Mouse (Mus musculus) megakaryocyte, embryonic 14.5 days (primary cell): ENCODE measurements around the gene Tmem150a. TPM values are rescaled to one million over a fixed set of nuclear protein-coding genes. Genes with fewer than 3 reads are reported as not detected.
A peak's percentile ranks its signal among the peaks of the same experiment; 100 is the strongest.

ENCODE experiments used
- H3K27me3 ChIP-seq: replicated peaks from 2 replicates; pipeline ENCODE3; 2012; ENCODE audit warnings: inconsistent platforms
- H3K36me3 ChIP-seq: replicated peaks from 2 replicates; pipeline ENCODE3; 2012; ENCODE audit warnings: low read length, inconsistent platforms, mixed read lengths
- H3K4me1 ChIP-seq: 2 replicates; pipeline ENCODE4 v1.6.1; 2012; ENCODE audit warnings: inconsistent platforms
- H3K4me3 ChIP-seq: replicated peaks from 2 replicates; pipeline ENCODE3; 2012; ENCODE audit warnings: moderate library complexity, mild to moderate bottlenecking, inconsistent platforms
- H3K9me3 ChIP-seq: 2 replicates; pipeline ENCODE4 v1.6.1; 2012; ENCODE audit warnings: inconsistent platforms
- FLI1 ChIP-seq: IDR thresholded peaks from 2 replicates; pipeline ENCODE4 v1.6.1; 2012; ENCODE audit warnings: low read length, inconsistent platforms, mixed read lengths
- GATA1 ChIP-seq: IDR thresholded peaks from 3 replicates; pipeline ENCODE4 v1.6.1; 2012; ENCODE audit warnings: mixed read lengths, low read length, inconsistent platforms, borderline replicate concordance
- polyA plus RNA-seq: library from polyadenylated mRNA; stranded (reverse); fragments of >175 nt; gene quantifications from 2 replicates; pipeline ENCODE4 v1.2.3, GENCODE M21; 2012; ENCODE audit warnings: low replicate concordance; ENCODE audit not compliant: insufficient read depth

Tmem150a gene
- polyA plus RNA-seq = 48.1 and 129 TPM in 2 replicates

GRCm38 (mm10) chr6:72355066-72355911 lies at the start of gene Tmem150a:
Gene Tmem150a, plus strand, starts transcription at chr6:72355447.
- TF ChIP-seq GATA1 = no peak
- TF ChIP-seq FLI1 = no peak
- peaks cover 96% of the 10 kb centered on the region for H3K4me1 ChIP-seq
- peaks cover 78% of the 10 kb centered on the region for H3K36me3 ChIP-seq
- H3K4me3 ChIP-seq = peak within 1 kb of the TSS; percentile 94
- H3K27me3 ChIP-seq = no peaks in the 10 kb centered on the region
- H3K9me3 ChIP-seq = no peaks in the 10 kb centered on the region

GRCm38 (mm10) chr6:72312198-72312597 lies 43.0 kb upstream of the Tmem150a start:
- Histone ChIP-seq H3K9me3 (no peaks in the 10 kb centered on the region), H3K27me3 (no peaks in the 10 kb centered on the region), H3K36me3 (peaks cover 92% of the 10 kb centered on the region), H3K4me1 (peaks cover 97% of the 10 kb centered on the region), H3K4me3 (peak overlapping the region; percentile 23)
- no peak for TF ChIP-seq GATA1
- no peak for TF ChIP-seq FLI1

DNA sequence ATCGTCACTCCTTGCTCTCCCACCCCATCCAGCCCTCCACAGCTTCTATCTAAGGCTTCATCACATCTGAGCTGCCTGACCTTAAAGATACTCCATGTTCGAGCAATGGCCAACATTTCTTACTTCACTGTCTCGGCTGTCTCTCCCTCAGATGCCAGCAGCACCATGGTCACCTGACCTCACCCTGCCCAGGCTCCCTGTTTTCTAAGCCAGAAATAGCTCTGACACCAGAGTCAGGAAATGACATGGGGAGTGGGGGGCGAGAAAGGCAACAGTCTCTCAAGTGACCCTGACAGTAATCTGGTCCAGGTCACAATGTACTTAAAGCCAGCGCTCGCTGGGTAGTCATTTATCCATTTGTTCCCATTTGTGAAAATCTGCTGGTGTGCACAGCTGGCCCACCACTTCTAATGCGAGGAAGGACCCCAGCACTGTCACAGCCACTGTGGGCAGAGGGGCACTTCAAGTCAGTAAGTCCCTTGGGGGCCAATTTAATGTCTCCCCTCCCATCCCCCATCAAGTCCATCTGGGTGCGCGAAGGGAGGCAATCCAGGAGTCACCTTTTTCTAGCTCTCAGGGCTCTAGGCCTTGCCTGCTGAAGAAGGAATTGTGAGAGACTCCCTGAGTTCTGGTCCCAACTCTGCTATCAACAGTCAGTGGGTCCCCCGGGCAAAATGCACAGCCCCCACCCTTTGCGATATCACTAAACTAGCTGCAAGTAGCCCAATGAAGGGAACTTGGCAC lies 42.0 kb upstream of the Tmem150a start:
- Histone ChIP-seq H3K4me3 (peak overlapping the region; percentile 47), H3K4me1 (peaks cover 98% of the 10 kb centered on the region), H3K27me3 (no peaks in the 10 kb centered on the region), H3K9me3 (no peaks in the 10 kb centered on the region), H3K36me3 (peaks cover 94% of the 10 kb centered on the region)
- TF ChIP-seq GATA1 (no peak), FLI1 (no peak)

GRCm38 (mm10) chr6:72315384-72315783 lies 39.9 kb upstream of the Tmem150a start:
- H3K9me3 ChIP-seq = no peaks in the 10 kb centered on the region
- no peaks in the 10 kb centered on the region for H3K27me3 ChIP-seq
- H3K36me3 ChIP-seq = peaks cover 93% of the 10 kb centered on the region
- TF ChIP-seq GATA1 (no peak), FLI1 (no peak)
- peak overlapping the region; percentile 25 for H3K4me3 ChIP-seq
- H3K4me1 ChIP-seq = peaks cover 98% of the 10 kb centered on the region

DNA sequence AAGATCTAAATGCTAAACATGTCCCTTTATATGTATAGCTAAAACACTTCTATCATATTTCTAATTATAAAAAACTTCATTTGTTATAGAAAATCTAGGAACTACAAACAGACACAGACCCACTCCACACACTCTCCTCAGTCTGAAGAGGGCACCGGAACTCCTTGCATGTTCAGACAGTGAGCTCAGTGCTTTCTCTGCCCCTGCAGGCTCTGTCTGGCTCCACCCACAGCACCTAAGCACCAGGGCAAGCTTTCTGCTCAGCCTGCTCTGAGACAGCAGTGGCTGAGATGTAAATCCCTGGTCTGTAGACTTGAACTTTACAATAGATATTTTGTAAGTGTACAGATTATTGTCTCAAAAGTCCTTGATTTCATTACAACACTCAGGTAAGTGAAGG lies 39.2 kb upstream of the Tmem150a start:
- Histone ChIP-seq H3K27me3 (no peaks in the 10 kb centered on the region), H3K36me3 (peaks cover 93% of the 10 kb centered on the region), H3K4me3 (peak overlapping the region; percentile 51), H3K4me1 (peaks cover 98% of the 10 kb centered on the region), H3K9me3 (no peaks in the 10 kb centered on the region)
- TF ChIP-seq FLI1 (no peak), GATA1 (no peak)

GRCm38 (mm10) chr6:72318440-72318839 lies 36.8 kb upstream of the Tmem150a start:
- peaks cover 96% of the 10 kb centered on the region for H3K4me1 ChIP-seq
- H3K4me3 ChIP-seq = peak overlapping the region; percentile 66
- TF ChIP-seq FLI1 (peak; percentile 40; the same call in 1 of the 2 replicates), GATA1 (peak; percentile 83; the same call in 1 of the 3 replicates)
- no peaks in the 10 kb centered on the region for H3K9me3 ChIP-seq
- peaks cover 93% of the 10 kb centered on the region for H3K36me3 ChIP-seq
- H3K27me3 ChIP-seq = no peaks in the 10 kb centered on the region

DNA sequence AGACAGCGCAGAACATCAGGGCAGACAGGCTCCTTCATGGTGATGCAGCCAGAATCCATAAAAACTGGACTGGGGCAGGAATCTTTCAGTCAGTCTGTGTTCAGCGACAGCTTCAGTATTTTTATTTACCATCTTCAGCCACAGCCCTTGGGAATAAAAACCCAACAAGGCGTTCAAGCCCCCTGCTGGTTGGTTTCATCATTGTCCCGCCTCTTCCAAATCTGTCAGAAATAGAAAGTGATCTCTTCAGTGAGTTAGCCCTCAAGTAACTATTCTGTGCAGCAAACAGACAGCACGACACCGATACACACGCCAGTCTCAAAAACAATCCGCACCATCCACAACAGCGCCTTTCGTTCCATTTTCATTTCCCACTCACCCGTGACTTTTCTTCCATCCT lies 36.2 kb upstream of the Tmem150a start:
- Histone ChIP-seq H3K36me3 (peaks cover 93% of the 10 kb centered on the region), H3K9me3 (no peaks in the 10 kb centered on the region), H3K4me3 (peak overlapping the region; percentile 66), H3K4me1 (peaks cover 96% of the 10 kb centered on the region), H3K27me3 (no peaks in the 10 kb centered on the region)
- no peak for TF ChIP-seq FLI1

DNA sequence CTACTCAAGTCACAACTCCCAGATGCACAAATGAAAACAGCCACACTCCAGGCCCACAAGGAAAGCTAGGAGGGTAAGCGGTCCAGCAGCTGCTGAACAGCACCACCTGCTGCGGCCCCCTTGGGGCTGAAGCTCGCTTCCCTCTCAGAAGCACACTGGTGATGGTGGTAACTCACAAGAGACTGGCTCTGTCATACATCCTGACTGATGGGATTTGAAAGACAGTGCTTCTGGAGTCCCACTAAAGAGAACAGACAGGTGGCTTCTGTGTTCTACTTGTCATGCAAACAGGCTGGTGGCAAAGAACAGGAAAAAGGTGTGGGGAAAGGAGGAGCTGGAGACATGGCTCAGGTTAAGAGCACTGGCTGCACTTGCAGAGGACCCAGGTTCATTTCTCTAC lies 32.3 kb upstream of the Tmem150a start:
- Histone ChIP-seq H3K9me3 (no peaks in the 10 kb centered on the region), H3K36me3 (peaks cover 96% of the 10 kb centered on the region), H3K4me1 (peaks cover 87% of the 10 kb centered on the region), H3K4me3 (no peak overlapping the region), H3K27me3 (no peaks in the 10 kb centered on the region)
- TF ChIP-seq GATA1 = no peak
- TF ChIP-seq FLI1 = no peak

DNA sequence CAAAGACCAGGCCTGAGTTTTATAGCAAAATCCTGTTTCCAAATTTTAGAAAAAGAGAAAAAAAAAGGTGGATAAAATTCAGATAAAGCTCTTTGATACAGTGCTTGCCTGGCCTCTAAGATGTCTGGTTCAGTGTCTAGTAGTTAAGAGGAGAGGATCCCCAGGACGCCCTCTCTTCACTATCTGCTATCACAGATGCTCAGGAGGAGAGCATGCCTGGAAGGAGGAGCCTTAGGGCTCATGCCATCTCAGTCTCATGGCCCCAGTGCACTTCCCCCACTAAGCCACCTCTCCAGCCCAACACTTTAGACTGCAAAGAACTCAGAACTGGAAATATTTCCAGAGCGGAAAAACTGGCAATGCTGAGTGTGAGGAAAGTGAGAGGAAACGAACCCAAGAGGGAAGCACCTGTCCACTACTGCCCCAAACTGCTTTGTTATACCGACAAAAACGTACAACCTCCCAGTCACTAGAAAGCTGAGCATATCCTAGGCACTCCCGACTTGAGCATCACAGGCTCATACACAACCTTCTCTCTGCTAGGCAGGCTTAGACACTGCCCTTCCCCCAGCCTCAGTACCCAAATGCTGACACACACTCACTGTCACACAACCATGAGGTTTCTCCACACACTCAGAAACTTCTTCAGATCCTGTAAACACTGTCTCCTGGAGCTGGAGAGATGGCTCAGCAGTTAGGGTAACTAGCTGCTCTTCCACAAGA lies 31.3 kb upstream of the Tmem150a start:
- Histone ChIP-seq H3K9me3 (no peaks in the 10 kb centered on the region), H3K4me3 (no peak overlapping the region), H3K4me1 (peaks cover 86% of the 10 kb centered on the region), H3K27me3 (no peaks in the 10 kb centered on the region), H3K36me3 (peaks cover 98% of the 10 kb centered on the region)
- no peak for TF ChIP-seq FLI1
- TF ChIP-seq GATA1 = no peak
